Mouse (Mus musculus) lung, embryonic 14.5 days (tissue): Measurements from ENCODE around the gene Ptges2. TPM values are rescaled to one million over a fixed set of nuclear protein-coding genes. Genes with fewer than 3 reads are reported as not detected.

Experiments used
- ATAC-seq: fragments of 200-750 bp; cut with Nextera tagmentation; 2 replicates; pipeline ENCODE4 v1.8.0; 2017; ENCODE audit warnings: mild to moderate bottlenecking, moderate TSS enrichment, moderate library complexity; ENCODE audit not compliant: insufficient read depth
- DNase-seq: peaks from one replicate; pipeline ENCODE4 v3.0.0-alpha.2; 2015
- H3K27ac ChIP-seq: fragments of 300-500 bp; sonication (generic); 2 replicates; pipeline ENCODE4 v1.5.1; 2014; ENCODE audit warnings: low read depth, mild to moderate bottlenecking, moderate library complexity
- H3K27me3 ChIP-seq: fragments of 300-500 bp; sonication (generic); 2 replicates; pipeline ENCODE4 v1.6.1; 2014; ENCODE audit warnings: low read length, control low read depth; ENCODE audit not compliant: insufficient read depth
- H3K36me3 ChIP-seq: fragments of 300-500 bp; sonication (generic); 2 replicates; pipeline ENCODE4 v1.6.1; 2014; ENCODE audit warnings: control low read depth; ENCODE audit not compliant: insufficient read depth
- H3K4me1 ChIP-seq: fragments of 300-500 bp; sonication (generic); 2 replicates; pipeline ENCODE4 v1.6.1; 2014; ENCODE audit warnings: antibody characterized with exemption, control low read depth; ENCODE audit not compliant: insufficient read depth
- H3K4me2 ChIP-seq: fragments of 300-500 bp; sonication (generic); 2 replicates; pipeline ENCODE4 v1.6.1; 2014; ENCODE audit warnings: mild to moderate bottlenecking
- H3K4me3 ChIP-seq: fragments of 300-500 bp; sonication (generic); 2 replicates; pipeline ENCODE4 v1.5.1; 2014; ENCODE audit warnings: low read depth, low read length
- H3K9ac ChIP-seq: fragments of 300-500 bp; sonication (generic); 2 replicates; pipeline ENCODE4 v1.6.1; 2014
- H3K9me3 ChIP-seq: fragments of 300-500 bp; sonication (generic); 2 replicates; pipeline ENCODE4 v1.6.1; 2016; ENCODE audit warnings: low read depth, low read length, control low read depth
- CTCF ChIP-seq: IDR thresholded peaks from 2 replicates; pipeline ENCODE4 v1.5.1; 2016; ENCODE audit warnings: antibody characterized with exemption, low read depth
- WGBS: fragments of 180-500 bp; shearing (Covaris S2); extraction: QIAGEN DNeasy Blood & Tissue Kit; methylation state at CpG from one replicate; pipeline ENCODE4 v1.1.7; 2014; 5-methylcytosine and 5-hydroxymethylcytosine counted together
- polyA plus RNA-seq: library from polyadenylated mRNA; unstranded; fragments of >200 nt; fragmentation: Nextera tagmentation; extraction: Ambion mirVana; gene quantifications from 2 replicates; pipeline ENCODE4 v1.2.1, GENCODE M21; 2014

Gene Ptges2
- polyA plus RNA-seq, 1 experiment from 2014 or later, result 28.2 TPM

DNA sequence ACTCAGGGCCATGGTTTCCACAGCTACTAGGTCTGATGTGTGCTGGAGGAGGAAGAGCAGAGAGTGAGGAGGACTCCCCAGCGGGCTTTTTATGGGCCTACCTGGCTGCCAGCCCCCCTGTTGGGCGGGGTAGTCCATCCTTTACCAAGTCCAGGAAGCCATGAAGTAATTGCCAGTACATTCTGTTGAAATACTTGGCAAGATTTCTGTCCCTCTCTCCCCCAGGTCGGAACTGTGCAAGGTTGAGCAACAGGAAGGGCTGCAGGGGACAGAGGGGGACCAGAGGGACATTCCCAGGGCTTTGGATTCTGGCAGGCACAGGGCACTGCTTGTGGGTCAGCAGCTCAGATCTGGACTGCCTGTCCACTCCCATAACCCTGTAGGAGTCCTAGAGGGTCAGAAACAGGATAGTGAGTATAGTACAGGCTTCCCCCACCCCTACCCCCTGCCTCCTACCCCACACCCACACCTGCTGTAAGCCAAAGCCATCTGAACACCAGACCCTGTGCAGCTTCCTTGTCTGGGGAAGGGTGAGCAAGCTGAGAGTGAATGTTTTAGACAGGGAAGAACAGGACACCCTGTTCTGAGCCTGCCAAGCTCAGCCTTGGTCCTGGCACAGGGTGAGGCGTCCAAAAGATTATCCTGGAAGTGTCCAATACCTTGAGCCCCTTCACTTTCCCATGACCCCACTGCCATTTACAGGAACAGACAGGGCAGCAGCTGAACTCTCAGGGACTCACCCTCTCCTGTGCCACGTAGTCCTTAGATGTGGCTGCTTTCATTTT lies 7.8 kb upstream of the Ptges2 start, which contains the start of gene Lcn2:
Gene Lcn2 (minus strand): TSS at position 547 of the 785 bp plus-strand sequence.
- Histone ChIP-seq H3K9me3 (no peaks in the 10 kb centered on the region), H3K4me1 (no peaks in the 10 kb centered on the region), H3K27me3 (no peaks in the 10 kb centered on the region), H3K4me3 (no peak within 1 kb of the TSS), H3K27ac (no peak within 1 kb of the TSS), H3K4me2 (no peak within 1 kb of the TSS), H3K36me3 (no peaks in the 10 kb centered on the region), H3K9ac (no peak within 1 kb of the TSS)
- no peak for ATAC-seq
- no peak for TF ChIP-seq CTCF
- no peak for DNase-seq
- 58% methylated on average over 5 of the region's 5 CpGs for WGBS

- Histone ChIP-seq H3K4me1 (no peaks in the 10 kb centered on the region), H3K27ac (no peak overlapping the region), H3K36me3 (no peaks in the 10 kb centered on the region), H3K4me2 (no peak overlapping the region), H3K27me3 (no peaks in the 10 kb centered on the region), H3K9me3 (no peaks in the 10 kb centered on the region), H3K9ac (no peak overlapping the region), H3K4me3 (no peak overlapping the region)
- ATAC-seq, result no peak
- no peak for DNase-seq
- no peak for TF ChIP-seq CTCF
- 72% methylated on average over 2 of the region's 2 CpGs for WGBS
Observed at GRCm38 (mm10) chr2:32389157-32389556, 6.5 kb upstream of the Ptges2 start.

DNA sequence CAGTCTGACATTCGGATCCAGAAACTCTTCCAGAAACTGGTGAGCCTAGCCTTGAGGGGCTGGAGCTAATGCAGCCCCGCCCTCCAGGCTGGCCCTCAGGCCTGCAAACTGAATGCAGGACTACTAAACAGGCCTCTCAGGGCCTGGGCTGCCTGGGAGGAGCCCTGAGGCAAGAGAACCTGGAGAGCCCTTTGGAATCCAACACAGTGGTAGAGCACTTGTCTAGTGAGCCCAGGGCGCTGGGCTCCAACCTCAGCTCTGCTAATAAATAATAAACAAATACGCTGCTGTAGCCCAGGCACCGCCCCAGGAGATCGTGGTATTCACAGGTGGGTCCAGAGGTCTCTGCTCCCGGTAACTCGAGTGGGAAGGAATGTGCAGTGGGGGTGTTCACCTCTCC lies 4.8 kb upstream of the Ptges2 start:
- TF ChIP-seq CTCF, result no peak
- Histone ChIP-seq H3K9ac (no peak overlapping the region), H3K4me3 (no peak overlapping the region), H3K4me1 (no peaks in the 10 kb centered on the region), H3K27ac (no peak overlapping the region), H3K36me3 (no peaks in the 10 kb centered on the region), H3K4me2 (no peak overlapping the region), H3K9me3 (no peaks in the 10 kb centered on the region), H3K27me3 (no peaks in the 10 kb centered on the region)
- ATAC-seq (no peak), DNase-seq (no peak)
- 52% methylated on average over 8 of the region's 8 CpGs for WGBS

DNA sequence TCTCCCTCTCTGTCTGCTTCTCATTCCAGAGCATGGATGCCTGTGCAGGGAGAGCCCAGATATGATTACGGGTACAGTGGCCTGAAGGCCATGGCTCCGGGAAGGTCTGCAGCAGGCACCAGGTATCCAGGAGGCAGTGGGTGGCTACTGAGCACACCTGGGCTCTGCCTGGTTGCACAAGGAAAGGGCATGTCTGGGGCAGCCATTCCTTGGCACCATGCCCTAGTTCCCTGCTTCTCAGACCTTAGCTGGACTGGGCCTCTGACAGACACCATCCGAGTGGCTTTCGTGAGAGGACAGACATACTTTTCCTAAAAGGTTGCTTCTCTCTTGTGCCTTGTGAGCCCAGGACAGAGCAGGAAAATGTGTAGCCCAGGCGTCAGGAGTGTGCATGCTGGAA lies 3.6 kb upstream of the Ptges2 start:
- Histone ChIP-seq H3K4me2 (no peak overlapping the region), H3K36me3 (no peaks in the 10 kb centered on the region), H3K27ac (no peak overlapping the region), H3K27me3 (no peaks in the 10 kb centered on the region), H3K9ac (no peak overlapping the region; the same call in 1 of the 2 replicates), H3K4me3 (no peak overlapping the region), H3K9me3 (no peaks in the 10 kb centered on the region), H3K4me1 (peaks cover under 1% of the 10 kb centered on the region; the same call in 1 of the 2 replicates)
- no peak for ATAC-seq
- no peak for DNase-seq
- WGBS, result 76% methylated on average over 5 of the region's 5 CpGs
- TF ChIP-seq CTCF, result no peak

DNA sequence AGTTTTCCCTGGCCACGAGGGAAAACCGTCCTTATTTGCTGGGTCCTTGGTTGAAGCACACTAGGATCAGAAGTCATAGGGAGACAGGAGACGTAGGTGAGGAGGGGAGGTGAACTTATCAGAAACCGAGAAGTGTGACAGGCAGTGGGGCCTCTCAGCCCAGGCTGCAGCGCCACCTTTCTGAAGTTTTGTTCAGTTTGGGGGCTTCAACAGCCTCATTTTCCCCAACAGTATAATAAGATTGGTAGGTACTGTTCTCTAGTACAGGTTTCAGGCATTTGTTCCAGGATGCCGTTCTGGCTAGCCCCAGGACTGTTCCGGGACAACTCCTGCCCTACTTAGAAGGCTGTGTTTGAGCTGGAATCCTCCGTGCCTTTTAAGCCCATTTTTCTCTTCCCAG lies 723 bp upstream of the Ptges2 start:
- peak; percentile 67 for DNase-seq
- Histone ChIP-seq H3K36me3 (peaks cover 6% of the 10 kb centered on the region; the same call in 1 of the 2 replicates), H3K9me3 (no peaks in the 10 kb centered on the region), H3K27me3 (no peaks in the 10 kb centered on the region), H3K27ac (peak overlapping the region; percentile 91), H3K9ac (peak overlapping the region; percentile 77), H3K4me3 (peak overlapping the region; percentile 92), H3K4me1 (peaks cover 6% of the 10 kb centered on the region), H3K4me2 (peak overlapping the region; percentile 96)
- ATAC-seq, result no peak
- 4% methylated on average over 8 of the region's 8 CpGs for WGBS
- TF ChIP-seq CTCF, result peak; percentile 59

- TF ChIP-seq CTCF, result no peak
- Histone ChIP-seq H3K36me3 (peaks cover 17% of the 10 kb centered on the region), H3K9ac (peak overlapping the region; percentile 77), H3K4me3 (peak overlapping the region; percentile 92), H3K4me2 (peak overlapping the region; percentile 96), H3K27ac (peak overlapping the region; percentile 91), H3K27me3 (no peaks in the 10 kb centered on the region), H3K9me3 (no peaks in the 10 kb centered on the region), H3K4me1 (peaks cover 6% of the 10 kb centered on the region)
- peak; percentile 97 for ATAC-seq
- peak; percentile 96 for DNase-seq
- under 1% methylated on average over 59 of the region's 59 CpGs for WGBS
Observed at GRCm38 (mm10) chr2:32395946-32396621, 388 bp downstream of the Ptges2 start.

- Histone ChIP-seq H3K9ac (peak overlapping the region; percentile 77), H3K27me3 (no peaks in the 10 kb centered on the region), H3K4me2 (peak overlapping the region; percentile 96), H3K4me3 (peak overlapping the region; percentile 92), H3K9me3 (no peaks in the 10 kb centered on the region), H3K36me3 (peaks cover 23% of the 10 kb centered on the region), H3K4me1 (peaks cover 6% of the 10 kb centered on the region), H3K27ac (peak overlapping the region; percentile 91; the same call in 1 of the 2 replicates)
- DNase-seq, result no peak
- TF ChIP-seq CTCF, result no peak
- under 1% methylated on average over 15 of the region's 15 CpGs for WGBS
- no peak for ATAC-seq
Observed at GRCm38 (mm10) chr2:32396695-32397094, 999 bp downstream of the Ptges2 start.
